Mouse (Mus musculus): ENCODE measurements around the gene Hoxc11. TPM values are rescaled to one million over a fixed set of nuclear protein-coding genes. Genes with fewer than 3 reads are reported as not detected.
A peak's percentile ranks its signal among the peaks of the same experiment; 100 is the strongest.

The Hoxc11 gene
- total and polyA plus RNA-seq, 3 experiments: not detected

GRCm38 (mm10) chr15:102981379-102982288, 27.4 kb downstream of the Hoxc11 start:
- Histone ChIP-seq H3K36me3 (replicated peaks in 1 of 2; ENCODE audit: control insufficient read depth in 1 of 2, insufficient read depth in 1 of 2, low read length in 1 of 2) (no peaks in the 10 kb centered on the region), H3K4me2 (ENCODE audit: insufficient read depth, low read depth, poor library complexity, severe bottlenecking) (peak overlapping the region; percentile 48), H3K27me3 (replicated peaks) (peaks cover 93% of the 10 kb centered on the region), H3K27ac (ENCODE audit: insufficient read depth, low read depth) (no peak overlapping the region), H3K4me1 (ENCODE audit: control insufficient read depth in 1 of 2, insufficient read depth in 2 of 2) (peaks cover 2 to 20% of the 10 kb centered on the region in 2 experiments; a peak in 3 of 4 replicates), H3K79me2 (replicated peaks; ENCODE audit: control insufficient read depth, extremely low read depth, insufficient read depth, poor library complexity, severe bottlenecking) (no peaks in the 10 kb centered on the region), H3K9me3 (replicated peaks; ENCODE audit: low read length) (no peaks in the 10 kb centered on the region), H3K4me3 (replicated peaks in 1 of 3; ENCODE audit: low read depth in 2 of 3, low read length in 2 of 3, poor library complexity in 1 of 3) (peak overlapping the region; percentile 30 to 52 (median 48)), H3K9ac (ENCODE audit: insufficient read depth, low read depth) (no peak overlapping the region; the same call in 1 of the 2 replicates)
- DNase-seq (ENCODE audit: extremely low read depth): peak; percentile 68
- in situ Hi-C loops (cut with MboI; ENCODE audit: low pct_ligation_motif_present, low pct_unique_long_range_greater_than_20kb, low sequenced_read_pairs): loop anchor here (10.0 kb wide), 1 partner anchor 333 kb away; the partner anchor contains the start of gene Gpr84
- dilution Hi-C loops (cut with MboI; ENCODE audit: extremely low pct_ligation_motif_present, extremely low pct_unique_long_range_greater_than_20kb, low sequenced_read_pairs): no loop called here
- TF ChIP-seq MEF2A (IDR thresholded peaks at IDR 0.05; ENCODE audit: borderline replicate concordance, low read depth, low read length) (no peak), ZC3H11A (IDR thresholded peaks at IDR 0.05; ENCODE audit: low read depth, low read length) (no peak), MAX (IDR thresholded peaks at IDR 0.05; ENCODE audit: low read length) (peak; percentile 78; the same call in 1 of the 2 replicates), RCOR1 (conservative IDR thresholded peaks at IDR 0.05; ENCODE audit: low read depth, low read length) (no peak), USF1 (IDR thresholded peaks at IDR 0.05; ENCODE audit: low read depth, low read length) (peak; percentile 90), MAFK (IDR thresholded peaks at IDR 0.05; ENCODE audit: insufficient replicate concordance, low read length) (no peak), NRF1 (IDR thresholded peaks at IDR 0.05; ENCODE audit: low read depth, low read length) (no peak), TBP (conservative IDR thresholded peaks at IDR 0.05; ENCODE audit: low read depth, low read length) (0 out of 2 replicates have a peak, but pooled peaks have one; percentile 61), USF2 (conservative IDR thresholded peaks at IDR 0.05; ENCODE audit: low read depth, low read length) (peak; percentile 88), CTCF (conservative IDR thresholded peaks at IDR 0.05 in 1 of 2, IDR thresholded peaks at IDR 0.05 in 1 of 2; ENCODE audit: low read depth in 2 of 2, low read length in 2 of 2) (no peak)

- Histone ChIP-seq H3K4me1 (ENCODE audit: control insufficient read depth in 1 of 2, insufficient read depth in 2 of 2) (peaks cover 1 to 13% of the 10 kb centered on the region in 2 experiments; a peak in 3 of 4 replicates), H3K79me2 (replicated peaks; ENCODE audit: control insufficient read depth, extremely low read depth, insufficient read depth, poor library complexity, severe bottlenecking) (no peaks in the 10 kb centered on the region), H3K4me3 (replicated peaks in 1 of 3; ENCODE audit: low read depth in 2 of 3, low read length in 2 of 3, poor library complexity in 1 of 3) (no peak overlapping the region), H3K36me3 (replicated peaks in 1 of 2; ENCODE audit: control insufficient read depth in 1 of 2, insufficient read depth in 1 of 2, low read length in 1 of 2) (no peaks in the 10 kb centered on the region), H3K4me2 (ENCODE audit: insufficient read depth, low read depth, poor library complexity, severe bottlenecking) (peak overlapping the region; percentile 62), H3K9me3 (replicated peaks; ENCODE audit: low read length) (no peaks in the 10 kb centered on the region), H3K27me3 (replicated peaks) (peaks cover 83% of the 10 kb centered on the region), H3K9ac (ENCODE audit: insufficient read depth, low read depth) (no peak overlapping the region), H3K27ac (ENCODE audit: insufficient read depth, low read depth) (no peak overlapping the region)
- dilution Hi-C loops (cut with MboI; ENCODE audit: extremely low pct_ligation_motif_present, extremely low pct_unique_long_range_greater_than_20kb, low sequenced_read_pairs) (no loop called here), in situ Hi-C loops (cut with MboI; ENCODE audit: low pct_ligation_motif_present, low pct_unique_long_range_greater_than_20kb, low sequenced_read_pairs) (loop anchor here (10.0 kb wide), 1 partner anchor 331 kb away; the partner anchor contains the start of gene Gpr84)
- no peak for DNase-seq (ENCODE audit: extremely low read depth)
- TF ChIP-seq GABPA (IDR thresholded peaks at IDR 0.05; ENCODE audit: insufficient replicate concordance, low read depth, low read length) (no peak), MAZ (IDR thresholded peaks at IDR 0.05; ENCODE audit: low read depth, low read length) (no peak), JUND (conservative IDR thresholded peaks at IDR 0.05; ENCODE audit: low read depth, low read length) (no peak), MEF2A (IDR thresholded peaks at IDR 0.05; ENCODE audit: borderline replicate concordance, low read depth, low read length) (no peak), USF1 (IDR thresholded peaks at IDR 0.05; ENCODE audit: low read depth, low read length) (no peak), RAD21 (IDR thresholded peaks at IDR 0.05; ENCODE audit: low read depth, low read length) (no peak), CHD2 (IDR thresholded peaks at IDR 0.05; ENCODE audit: low read length) (no peak), NELFE (IDR thresholded peaks at IDR 0.05; ENCODE audit: low read depth, low read length) (no peak)
These were observed 29.5 kb downstream of the Hoxc11 start for GRCm38 (mm10) chr15:102983716-102984115.
